Mouse (Mus musculus): ENCODE measurements at regions not wholly inside any gene's neighbourhood (a gene's known extent, or its start where the extent isn't known, plus 50 kb on each side); places are given as distances from the start of the nearest gene placed in this dataset.

DNA sequence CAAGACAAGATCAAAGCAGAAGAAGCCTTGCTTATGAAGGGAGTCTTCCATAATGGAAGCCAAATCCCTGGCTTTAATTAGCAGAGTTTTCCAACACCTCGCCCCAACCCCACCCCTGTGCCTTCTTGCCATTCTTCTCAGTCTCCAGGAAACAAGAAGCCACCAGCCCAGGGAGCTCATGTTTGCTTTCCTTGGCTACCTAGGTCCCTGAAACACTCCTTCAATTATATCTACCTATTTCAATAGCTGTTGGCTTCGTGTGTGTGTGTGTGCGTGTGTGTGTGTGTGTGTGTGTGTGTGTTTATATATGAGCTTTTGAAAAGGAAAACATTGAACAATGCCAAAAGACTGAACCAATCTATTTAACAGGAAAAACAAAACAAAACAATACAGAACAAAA, 82.5 kb upstream of the Nt5e start (continued):
- no peak for TF ChIP-seq E2F4 (IDR thresholded peaks at IDR 0.05; ENCODE audit: borderline replicate concordance, low read depth, low read length)

DNA sequence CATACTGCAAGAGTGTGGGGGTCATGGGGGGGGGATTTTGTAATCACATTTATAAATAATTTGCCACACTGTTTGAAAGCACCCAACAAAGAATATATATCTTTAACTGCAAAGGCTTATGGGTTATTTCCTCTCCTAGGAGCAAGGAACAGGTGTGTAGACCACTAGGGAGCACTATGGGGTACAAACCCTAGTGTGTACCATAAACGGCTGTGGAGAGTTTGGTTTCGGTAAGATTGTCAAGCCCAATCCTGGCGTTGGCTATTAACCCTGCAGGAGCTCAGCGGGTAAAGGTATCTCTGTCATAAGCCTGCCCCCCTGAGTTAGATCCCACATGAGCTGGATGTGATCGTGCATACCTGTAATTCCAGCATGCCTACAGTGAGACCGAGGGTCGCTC, 71.0 kb upstream of the Nt5e start:
- no peak overlapping the region for H3K9ac ChIP-seq (ENCODE audit: control insufficient read depth, low read depth, low read length, poor library complexity, severe bottlenecking)
- TF ChIP-seq ZNF384 (IDR thresholded peaks at IDR 0.05; ENCODE audit: low read depth, low read length) (no peak), MEF2A (IDR thresholded peaks at IDR 0.05; ENCODE audit: extremely low read depth, insufficient replicate concordance, low read depth, low read length, poor library complexity, severe bottlenecking) (no peak), POLR2A (IDR thresholded peaks at IDR 0.05; ENCODE audit: control insufficient read depth in 1 of 2, insufficient read depth in 1 of 2, low read depth in 1 of 2, low read length in 2 of 2, poor library complexity in 1 of 2) (no peak), SIN3A (IDR thresholded peaks at IDR 0.05; ENCODE audit: low read length) (no peak), GABPA (IDR thresholded peaks at IDR 0.05; ENCODE audit: low read depth, low read length) (no peak), TBP (IDR thresholded peaks at IDR 0.05; ENCODE audit: low read depth, low read length) (no peak), MAZ (IDR thresholded peaks at IDR 0.05; ENCODE audit: low read depth, low read length) (no peak), RCOR1 (IDR thresholded peaks at IDR 0.05; ENCODE audit: low read depth, low read length) (no peak), NRF1 (IDR thresholded peaks at IDR 0.05; ENCODE audit: insufficient read depth, low read depth, low read length, poor library complexity, severe bottlenecking) (no peak), UBTF (IDR thresholded peaks at IDR 0.05; ENCODE audit: borderline replicate concordance, insufficient read depth, low read depth, low read length) (no peak), NELFE (IDR thresholded peaks at IDR 0.05; ENCODE audit: low read depth, low read length) (no peak), TCF12 (IDR thresholded peaks at IDR 0.05; ENCODE audit: low read depth, low read length) (no peak), MYB (IDR thresholded peaks at IDR 0.05; ENCODE audit: low read depth, low read length) (no peak), KAT2A (conservative IDR thresholded peaks at IDR 0.05; ENCODE audit: low read depth, low read length) (no peak), CHD2 (IDR thresholded peaks at IDR 0.05; ENCODE audit: low read length) (no peak), CHD1 (IDR thresholded peaks at IDR 0.05; ENCODE audit: low read depth, low read length) (no peak), MYC (IDR thresholded peaks at IDR 0.05; ENCODE audit: low read depth, low read length) (no peak), POLR2AphosphoS2 (IDR thresholded peaks at IDR 0.05; ENCODE audit: low read length) (no peak), ZMIZ1 (IDR thresholded peaks at IDR 0.05; ENCODE audit: low read depth, low read length) (no peak), SMC3 (IDR thresholded peaks at IDR 0.05; ENCODE audit: low read depth, low read length) (no peak)
- no peaks in the 10 kb centered on the region for H3K9me3 ChIP-seq (replicated peaks; ENCODE audit: insufficient read depth, low read length)
- no peaks in the 10 kb centered on the region for H3K79me2 ChIP-seq (ENCODE audit: control insufficient read depth, insufficient read depth, low read length, poor library complexity)
- no peak overlapping the region for H3K4me3 ChIP-seq (ENCODE audit: control insufficient read depth in 1 of 2, insufficient read depth in 1 of 2, low read depth in 2 of 2, low read length in 2 of 2)
- no peak for DNase-seq (ENCODE audit: low read depth, low spot score)
- H3K4me1 ChIP-seq (ENCODE audit: control insufficient read depth in 1 of 2, insufficient read depth in 2 of 2, low read length in 2 of 2): no peaks in the 10 kb centered on the region
- no peak overlapping the region for H3K27ac ChIP-seq (ENCODE audit: control insufficient read depth, low read depth, low read length)
- no peaks in the 10 kb centered on the region for H3K36me3 ChIP-seq (ENCODE audit: control insufficient read depth in 1 of 2, insufficient read depth in 2 of 2, low read length in 2 of 2)
- H3K27me3 ChIP-seq (ENCODE audit: control insufficient read depth in 1 of 2, insufficient read depth in 2 of 2, low read length in 2 of 2): 0 out of 4 replicates have a peak, but pooled peaks cover 0 to 2% of the 10 kb centered on the region in 2 experiments
